Mouse (Mus musculus) lung, postnatal 0 days (tissue): Measurements from ENCODE around the gene Lrrc75a. TPM values are rescaled to one million over a fixed set of nuclear protein-coding genes. Genes with fewer than 3 reads are reported as not detected.

Source experiments
- ATAC-seq: fragments of 200-750 bp; cut with Nextera tagmentation; 2 replicates; pipeline ENCODE4 v1.8.0; 2017; ENCODE audit warnings: moderate library complexity
- DNase-seq: peaks from one replicate; pipeline ENCODE4 v3.0.0-alpha.2; 2016; ENCODE audit warnings: low spot score
- H3K27ac ChIP-seq: fragments of 300-500 bp; sonication (generic); 2 replicates; pipeline ENCODE4 v1.5.1; 2014; ENCODE audit warnings: antibody characterized with exemption, mild to moderate bottlenecking, low read length, mixed read lengths
- H3K27me3 ChIP-seq: fragments of 300-500 bp; sonication (generic); replicated peaks from 2 replicates; pipeline ENCODE4 v1.6.1; 2014; ENCODE audit warnings: low read length, mixed read lengths; ENCODE audit not compliant: insufficient read depth
- H3K36me3 ChIP-seq: fragments of 300-500 bp; sonication (generic); 2 replicates; pipeline ENCODE4 v1.6.1; 2014; ENCODE audit warnings: low read length, mixed read lengths; ENCODE audit not compliant: insufficient read depth
- H3K4me1 ChIP-seq: fragments of 300-500 bp; sonication (generic); 2 replicates; pipeline ENCODE4 v1.6.1; 2014; ENCODE audit warnings: antibody characterized with exemption, low read depth, low read length, mixed read lengths; ENCODE audit not compliant: insufficient read depth
- H3K4me2 ChIP-seq: fragments of 300-500 bp; sonication (generic); replicated peaks from 2 replicates; pipeline ENCODE4 v1.6.1; 2014; ENCODE audit warnings: low read depth, mild to moderate bottlenecking, low read length, moderate library complexity, mixed read lengths
- H3K4me3 ChIP-seq: fragments of 300-500 bp; sonication (generic); 2 replicates; pipeline ENCODE4 v1.5.1; 2014; ENCODE audit warnings: low read depth, low read length
- H3K9ac ChIP-seq: fragments of 300-500 bp; sonication (generic); replicated peaks from 2 replicates; pipeline ENCODE4 v1.6.1; 2014; ENCODE audit warnings: low read depth, mild to moderate bottlenecking
- H3K9me3 ChIP-seq: fragments of 300-500 bp; sonication (generic); 2 replicates; pipeline ENCODE4 v1.6.1; 2016; ENCODE audit warnings: low read length, mixed read lengths
- CTCF ChIP-seq: IDR thresholded peaks from 2 replicates; pipeline ENCODE4 v1.5.1; 2016; ENCODE audit warnings: antibody characterized with exemption, mild to moderate bottlenecking
- EP300 ChIP-seq: IDR thresholded peaks from 2 replicates; pipeline ENCODE4 v1.6.1; 2016; ENCODE audit warnings: antibody characterized with exemption, mild to moderate bottlenecking, control low read depth
- WGBS: fragments of 180-500 bp; shearing (Covaris S2); extraction: QIAGEN DNeasy Blood & Tissue Kit; methylation state at CpG from one replicate; pipeline ENCODE4 v1.1.7; 2014; 5-methylcytosine and 5-hydroxymethylcytosine counted together
- polyA plus RNA-seq: library from polyadenylated mRNA; unstranded; fragments of >200 nt; fragmentation: Nextera tagmentation; extraction: Ambion mirVana; gene quantifications from 2 replicates; pipeline ENCODE4 v1.2.1, GENCODE M21; 2015

Gene Lrrc75a
- 15.0 and 18.2 TPM in 2 replicates for polyA plus RNA-seq

DNA sequence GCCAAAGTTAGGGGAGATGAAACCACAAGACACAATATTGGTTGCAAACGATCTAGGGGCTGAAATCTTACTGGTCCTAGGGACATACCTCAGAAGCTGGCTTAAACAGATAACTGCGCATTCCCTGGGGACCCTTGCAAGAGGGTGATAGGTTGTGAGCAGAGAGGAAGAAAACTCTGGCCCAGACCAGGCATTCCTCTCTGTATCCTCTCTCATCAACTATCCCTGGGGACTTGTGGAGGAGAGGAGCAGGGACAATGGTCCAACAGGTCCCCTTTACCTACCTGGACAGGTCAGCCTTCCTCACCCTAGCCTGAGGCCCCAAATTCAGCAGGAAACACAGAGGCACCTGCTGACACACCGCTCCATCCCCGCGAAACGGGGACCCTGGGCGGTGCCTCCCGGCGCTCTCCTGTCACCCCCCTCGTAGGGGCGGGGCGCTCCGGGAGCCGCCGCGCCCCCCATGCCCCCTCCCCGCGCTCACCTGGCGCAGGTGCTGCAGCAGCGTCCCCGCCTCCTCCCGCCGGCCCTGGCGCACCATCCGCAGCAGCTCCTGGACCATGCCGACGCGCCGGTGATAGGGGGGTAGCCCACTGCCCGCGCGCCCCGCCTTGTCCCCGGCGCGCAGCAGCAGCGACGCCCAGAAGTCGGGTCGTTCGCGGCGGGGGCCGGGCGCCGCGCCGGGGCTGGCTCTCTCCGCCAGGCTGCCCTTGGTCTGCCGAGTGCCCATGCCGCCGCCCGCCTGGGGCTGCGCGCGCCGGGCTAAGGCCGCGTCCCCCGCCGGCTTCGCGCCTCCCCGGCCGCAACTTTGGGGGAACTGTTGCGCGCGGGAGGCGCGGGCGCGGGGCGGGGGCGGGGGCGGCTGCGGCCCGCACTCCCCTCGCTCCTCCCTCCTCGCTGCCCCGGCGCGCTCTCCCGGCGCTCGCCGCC lies at the start of gene Lrrc75a:
TSS of gene Lrrc75a (minus strand) at position 863 of the 930 bp plus-strand sequence.
- Histone ChIP-seq H3K27me3 (no peaks in the 10 kb centered on the region), H3K4me3 (peak within 1 kb of the TSS; percentile 63), H3K4me2 (peak within 1 kb of the TSS; percentile 77), H3K36me3 (no peaks in the 10 kb centered on the region), H3K9ac (peak within 1 kb of the TSS; percentile 16), H3K27ac (peak within 1 kb of the TSS; percentile 87), H3K4me1 (peaks cover 36% of the 10 kb centered on the region), H3K9me3 (no peaks in the 10 kb centered on the region)
- WGBS: 1% methylated on average over 38 of the region's 86 CpGs
- DNase-seq (peak; percentile 59), ATAC-seq (peak; percentile 55)
- TF ChIP-seq EP300 (no peak), CTCF (no peak)

- no peak for DNase-seq
- Histone ChIP-seq H3K9ac (no peak overlapping the region), H3K4me2 (no peak overlapping the region), H3K27ac (no peak overlapping the region), H3K4me1 (no peaks in the 10 kb centered on the region), H3K9me3 (no peaks in the 10 kb centered on the region), H3K4me3 (no peak overlapping the region), H3K36me3 (no peaks in the 10 kb centered on the region; the same call in 1 of the 2 replicates), H3K27me3 (no peaks in the 10 kb centered on the region)
- 91% methylated on average over 8 of the region's 8 CpGs for WGBS
- no peak for TF ChIP-seq EP300
- no peak for ATAC-seq
Measured at GRCm38 (mm10) chr11:62695126-62695525, 46.8 kb upstream of the Lrrc75a start.

DNA sequence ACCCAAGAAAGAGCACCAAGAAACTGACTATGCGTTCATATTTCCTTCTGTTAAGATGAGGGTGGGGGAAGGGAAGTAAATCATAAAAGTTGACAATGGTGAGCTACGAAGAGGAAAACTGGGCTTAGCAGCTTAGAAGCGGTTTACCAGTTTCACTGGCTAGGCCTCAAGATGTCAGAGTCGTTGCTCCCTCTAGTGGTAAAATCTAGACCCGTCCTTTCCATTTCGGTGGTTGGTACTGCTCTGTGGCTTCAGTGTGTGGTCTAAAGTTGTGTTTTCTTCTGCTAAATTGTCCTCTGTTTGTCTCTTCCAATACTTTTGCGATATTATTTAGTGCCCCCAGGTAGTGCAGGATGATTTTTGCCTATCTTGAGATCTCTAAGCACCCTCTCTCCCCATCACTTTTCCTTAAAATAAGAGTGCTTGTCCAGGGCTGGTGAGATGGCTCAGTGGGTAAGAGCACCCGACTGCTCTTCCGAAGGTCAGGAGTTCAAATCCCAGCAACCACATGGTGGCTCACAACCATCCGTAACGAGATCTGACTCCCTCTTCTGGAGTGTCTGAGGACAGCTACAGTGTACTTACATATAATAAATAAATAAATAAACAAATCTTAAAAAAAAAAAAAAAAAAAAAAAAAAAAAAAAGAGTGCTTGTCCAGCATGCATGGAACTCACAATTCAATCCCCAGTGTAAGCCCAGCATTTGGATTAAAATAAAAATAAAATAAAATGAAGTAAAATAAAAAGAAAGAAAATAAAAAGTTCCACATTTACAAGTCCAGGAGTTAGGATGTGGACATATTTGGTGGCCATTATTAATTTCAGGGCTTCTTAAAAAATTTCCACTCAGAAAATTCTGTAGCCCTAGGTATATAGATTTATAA lies 45.2 kb upstream of the Lrrc75a start:
- no peaks in the 10 kb centered on the region for H3K36me3 ChIP-seq
- H3K27me3 ChIP-seq: no peaks in the 10 kb centered on the region
- H3K9ac ChIP-seq: no peak overlapping the region
- no peaks in the 10 kb centered on the region for H3K9me3 ChIP-seq
- H3K4me2 ChIP-seq: no peak overlapping the region
- H3K27ac ChIP-seq: no peak overlapping the region
- TF ChIP-seq EP300 (no peak), CTCF (peak; percentile 80)
- no peak overlapping the region for H3K4me3 ChIP-seq
- peak; percentile 75 for ATAC-seq
- peak; percentile 80 for DNase-seq
- H3K4me1 ChIP-seq: no peaks in the 10 kb centered on the region
- WGBS: 22% methylated on average over 9 of the region's 11 CpGs

GRCm38 (mm10) chr11:62691592-62691991 lies 43.3 kb upstream of the Lrrc75a start:
- DNase-seq (no peak), ATAC-seq (no peak)
- Histone ChIP-seq H3K9me3 (no peaks in the 10 kb centered on the region), H3K36me3 (no peaks in the 10 kb centered on the region), H3K4me3 (no peak overlapping the region), H3K9ac (no peak overlapping the region), H3K4me2 (no peak overlapping the region), H3K27ac (no peak overlapping the region), H3K27me3 (no peaks in the 10 kb centered on the region), H3K4me1 (no peaks in the 10 kb centered on the region)
- no peak for TF ChIP-seq CTCF
- no peak for TF ChIP-seq EP300
- WGBS: 85% methylated on average over 3 of the region's 3 CpGs

GRCm38 (mm10) chr11:62679954-62680353 lies 31.6 kb upstream of the Lrrc75a start:
- Histone ChIP-seq H3K27me3 (no peaks in the 10 kb centered on the region), H3K4me3 (no peak overlapping the region), H3K36me3 (no peaks in the 10 kb centered on the region), H3K4me1 (no peaks in the 10 kb centered on the region), H3K27ac (no peak overlapping the region), H3K4me2 (no peak overlapping the region), H3K9me3 (no peaks in the 10 kb centered on the region), H3K9ac (no peak overlapping the region)
- 44% methylated on average over 4 of the region's 4 CpGs for WGBS
- ATAC-seq (no peak), DNase-seq (peak; percentile 28)
- TF ChIP-seq EP300: no peak

GRCm38 (mm10) chr11:62678778-62679354 lies 30.5 kb upstream of the Lrrc75a start:
- Histone ChIP-seq H3K27me3 (no peaks in the 10 kb centered on the region), H3K9me3 (no peaks in the 10 kb centered on the region), H3K27ac (no peak overlapping the region), H3K4me1 (no peaks in the 10 kb centered on the region), H3K36me3 (no peaks in the 10 kb centered on the region), H3K9ac (no peak overlapping the region), H3K4me2 (no peak overlapping the region), H3K4me3 (no peak overlapping the region)
- 78% methylated on average over 7 of the region's 7 CpGs for WGBS
- TF ChIP-seq CTCF (no peak), EP300 (no peak)
- ATAC-seq (no peak), DNase-seq (no peak)
